Mouse (Mus musculus) heart, adult 2 months (tissue): ENCODE results near the gene Gm20379. TPM values are rescaled to one million over a fixed set of nuclear protein-coding genes. Genes with fewer than 3 reads are reported as not detected.

Experiments used
- DNase-seq, 2 experiments: peaks; one replicate each; pipeline ENCODE4 v3.0.0; 2021
- H3K27ac ChIP-seq: fragments of 200-600 bp; 2 replicates; pipeline ENCODE4 v1.8.1; 2022
- H3K27me3 ChIP-seq: fragments of 200-500 bp; 2 replicates; pipeline ENCODE4 v1.6.1; 2012; ENCODE audit warnings: mild to moderate bottlenecking, low read length, inconsistent platforms, mixed read lengths; ENCODE audit not compliant: control insufficient read depth, insufficient read depth
- H3K36me3 ChIP-seq: fragments of 200-500 bp; 2 replicates; pipeline ENCODE4 v1.6.1; 2012; ENCODE audit warnings: low read length, inconsistent platforms; ENCODE audit not compliant: control insufficient read depth, insufficient read depth
- H3K4me1 ChIP-seq: fragments of 200-500 bp; 2 replicates; pipeline ENCODE4 v1.6.1; 2011; ENCODE audit warnings: low read length; ENCODE audit not compliant: control insufficient read depth, insufficient read depth
- H3K4me3 ChIP-seq: fragments of 200-600 bp; 2 replicates; pipeline ENCODE4 v1.8.1; 2022
- H3K79me2 ChIP-seq: fragments of 200-500 bp; replicated peaks from 2 replicates; pipeline ENCODE4 v1.6.1; 2012; ENCODE audit warnings: mild to moderate bottlenecking, inconsistent platforms, low read length, moderate library complexity, mixed read lengths; ENCODE audit not compliant: control insufficient read depth, insufficient read depth
- H3K9ac ChIP-seq: fragments of 200-500 bp; 2 replicates; pipeline ENCODE4 v1.6.1; 2012; ENCODE audit warnings: low read depth, mild to moderate bottlenecking, control low read depth, inconsistent platforms, low read length, mixed read lengths
- CTCF ChIP-seq: fragments of 200-600 bp; IDR thresholded peaks from 2 replicates; pipeline ENCODE4 v1.8.1; 2022; ENCODE audit warnings: antibody characterized with exemption, mild to moderate bottlenecking, moderate library complexity
- EP300 ChIP-seq: fragments of 200-500 bp; IDR thresholded peaks from 2 replicates; pipeline ENCODE4 v1.6.1; 2011; ENCODE audit warnings: low read depth, low read length, control low read depth; ENCODE audit not compliant: insufficient read depth
- POLR2A ChIP-seq: fragments of 200-500 bp; IDR thresholded peaks from 2 replicates; pipeline ENCODE4 v1.6.1; 2011; ENCODE audit warnings: mild to moderate bottlenecking, low read depth, low read length, control low read depth; ENCODE audit not compliant: insufficient read depth
- WGBS: fragments of 180-500 bp; shearing (Covaris S2); methylation state at CpG from one replicate; pipeline ENCODE4 v1.1.7; 2018; 5-methylcytosine and 5-hydroxymethylcytosine counted together
- intact Hi-C: fragments of 180-260 bp; cut with DNase I; formaldehyde crosslinking; loops from one replicate; pipeline ENCODE4 v1.15.1; 2025
- polyA plus RNA-seq: library from polyadenylated mRNA; depleted of rRNA; stranded (reverse); fragments of >200 nt; gene quantifications from 2 replicates; pipeline ENCODE4 v1.2.3, GENCODE M21; 2012; rRNA removed
- total RNA-seq, 2 experiments: library from RNA; stranded (reverse); gene quantifications; 2 replicates each; pipeline ENCODE4 v1.2.3; 2021

Gene Gm20379
- total and polyA plus RNA-seq, 3 experiments: not detected

GRCm38 (mm10) chr13:92355272-92355643, 49.5 kb downstream of the Gm20379 start:
- Histone ChIP-seq H3K27ac (peak overlapping the region; percentile 58), H3K36me3 (no peaks in the 10 kb centered on the region), H3K4me1 (peaks cover 4% of the 10 kb centered on the region), H3K79me2 (no peaks in the 10 kb centered on the region), H3K27me3 (no peaks in the 10 kb centered on the region), H3K4me3 (peak overlapping the region; percentile 87), H3K9ac (peak overlapping the region; percentile 64)
- DNase-seq: no peak
- WGBS: 1% methylated on average over 24 of the region's 24 CpGs
- intact Hi-C loops: loop anchor here (2.0 to 5.0 kb wide), 2 partner anchors 128 to 387 kb away; no protein-coding TSS in a partner anchor
- TF ChIP-seq CTCF: no peak
- TF ChIP-seq EP300: no peak
- no peak for TF ChIP-seq POLR2A

- Histone ChIP-seq H3K79me2 (no peaks in the 10 kb centered on the region), H3K36me3 (no peaks in the 10 kb centered on the region), H3K4me1 (peaks cover 4% of the 10 kb centered on the region), H3K9ac (no peak overlapping the region), H3K27ac (no peak overlapping the region), H3K27me3 (no peaks in the 10 kb centered on the region), H3K4me3 (no peak overlapping the region)
- intact Hi-C loops: loop anchor here (5.0 kb wide), 1 partner anchor 386 kb away; no protein-coding TSS in a partner anchor
- WGBS: 89% methylated on average over 7 of the region's 7 CpGs
- TF ChIP-seq EP300 (no peak), POLR2A (no peak), CTCF (no peak)
- DNase-seq: no peak
These were observed 50.6 kb downstream of the Gm20379 start for GRCm38 (mm10) chr13:92356376-92356775.

Other genes starting within 250 kb of the Gm20379 start
- 10 to 100 TPM; 10.2 to 11.5 TPM for gene Rasgrf2, start 174.3 kb upstream of the Gm20379 start, total RNA-seq
- gene Rasgrf2, start 174.3 kb upstream of the Gm20379 start, polyA plus RNA-seq: 6.4 and 7.6 TPM in 2 replicates
- under 1 TPM; 0.78 to 0.84 TPM for gene Dhfr, start 48.7 kb downstream of the Gm20379 start, total RNA-seq
- 0.39 and 0.91 TPM in 2 replicates for gene Dhfr, start 48.7 kb downstream of the Gm20379 start, polyA plus RNA-seq
- gene Msh3, start 49.0 kb downstream of the Gm20379 start, total RNA-seq: 1 to 10 TPM; 7.2 to 9.1 TPM
- gene Msh3, start 49.0 kb downstream of the Gm20379 start, polyA plus RNA-seq: 3.9 and 5.7 TPM in 2 replicates
- gene Ankrd34b, start 119.9 kb downstream of the Gm20379 start, total RNA-seq: not detected
- not detected in 2 replicates for gene Ankrd34b, start 119.9 kb downstream of the Gm20379 start, polyA plus RNA-seq
- 1 to 10 TPM; 2.0 to 2.2 TPM for gene Fam151b, start 178.0 kb downstream of the Gm20379 start, total RNA-seq
- 1.0 and 1.7 TPM in 2 replicates for gene Fam151b, start 178.0 kb downstream of the Gm20379 start, polyA plus RNA-seq
- 10 to 100 TPM; 11.5 to 11.7 TPM for gene Zfyve16, start 224.9 kb downstream of the Gm20379 start, total RNA-seq
- gene Zfyve16, start 224.9 kb downstream of the Gm20379 start, polyA plus RNA-seq: 2.9 and 8.4 TPM in 2 replicates